Mouse (Mus musculus): ENCODE measurements around the gene Inpp5k. TPM values are rescaled to one million over a fixed set of nuclear protein-coding genes. Genes with fewer than 3 reads are reported as not detected.
A peak's percentile ranks its signal among the peaks of the same experiment; 100 is the strongest.

Gene Inpp5k
- total and polyA plus RNA-seq, 3 experiments = 31.2 to 41.9 (median 35.6) TPM

GRCm38 (mm10) chr11:75625820-75626219 is 5.0 kb upstream of the Inpp5k start:
- Histone ChIP-seq H3K9me3 (replicated peaks; ENCODE audit: low read length) (no peaks in the 10 kb centered on the region), H3K4me3 (replicated peaks in 1 of 3; ENCODE audit: low read depth in 2 of 3, low read length in 2 of 3, poor library complexity in 1 of 3) (no peak overlapping the region), H3K4me1 (ENCODE audit: control insufficient read depth in 1 of 2, insufficient read depth in 2 of 2) (peaks cover 11 to 56% of the 10 kb centered on the region in 2 experiments), H3K4me2 (ENCODE audit: insufficient read depth, low read depth, poor library complexity, severe bottlenecking) (no peak overlapping the region), H3K79me2 (replicated peaks; ENCODE audit: control insufficient read depth, extremely low read depth, insufficient read depth, poor library complexity, severe bottlenecking) (no peaks in the 10 kb centered on the region), H3K27ac (ENCODE audit: insufficient read depth, low read depth) (no peak overlapping the region), H3K36me3 (replicated peaks in 1 of 2; ENCODE audit: control insufficient read depth in 1 of 2, insufficient read depth in 1 of 2, low read length in 1 of 2) (peaks cover 39 to 61% of the 10 kb centered on the region in 2 experiments), H3K9ac (ENCODE audit: insufficient read depth, low read depth) (no peak overlapping the region), H3K27me3 (replicated peaks) (no peaks in the 10 kb centered on the region)
- no peak for DNase-seq (ENCODE audit: extremely low read depth)
- no peak for TF ChIP-seq BHLHE40 (IDR thresholded peaks at IDR 0.05; ENCODE audit: low read depth, low read length)
- no peak for TF ChIP-seq ZMIZ1 (IDR thresholded peaks at IDR 0.05; ENCODE audit: low read depth, low read length)
- no peak for TF ChIP-seq MAFK (IDR thresholded peaks at IDR 0.05; ENCODE audit: insufficient replicate concordance, low read length)
- TF ChIP-seq MAZ (IDR thresholded peaks at IDR 0.05; ENCODE audit: low read depth, low read length) = no peak
- no peak for TF ChIP-seq JUND (conservative IDR thresholded peaks at IDR 0.05; ENCODE audit: low read depth, low read length)
- in situ Hi-C loops (cut with MboI; ENCODE audit: low pct_ligation_motif_present, low pct_unique_long_range_greater_than_20kb, low sequenced_read_pairs) (no loop called here), dilution Hi-C loops (cut with MboI; ENCODE audit: extremely low pct_ligation_motif_present, extremely low pct_unique_long_range_greater_than_20kb, low sequenced_read_pairs) (no loop called here)

- no peaks in the 10 kb centered on the region for H3K9me3 ChIP-seq (replicated peaks; ENCODE audit: low read length)
- peaks cover 45 to 71% of the 10 kb centered on the region in 2 experiments for H3K36me3 ChIP-seq (replicated peaks in 1 of 2; ENCODE audit: control insufficient read depth in 1 of 2, insufficient read depth in 1 of 2, low read length in 1 of 2)
- H3K4me1 ChIP-seq (ENCODE audit: control insufficient read depth in 1 of 2, insufficient read depth in 2 of 2) = peaks cover 5 to 36% of the 10 kb centered on the region in 2 experiments; a peak in 3 of 4 replicates
- H3K4me2 ChIP-seq (ENCODE audit: insufficient read depth, low read depth, poor library complexity, severe bottlenecking) = peak overlapping the region; percentile 72
- peak overlapping the region; percentile 65 to 79 (median 68) for H3K4me3 ChIP-seq (replicated peaks in 1 of 3; ENCODE audit: low read depth in 2 of 3, low read length in 2 of 3, poor library complexity in 1 of 3)
- in situ Hi-C loops (cut with MboI; ENCODE audit: low pct_ligation_motif_present, low pct_unique_long_range_greater_than_20kb, low sequenced_read_pairs) (no loop called here), dilution Hi-C loops (cut with MboI; ENCODE audit: extremely low pct_ligation_motif_present, extremely low pct_unique_long_range_greater_than_20kb, low sequenced_read_pairs) (no loop called here)
- DNase-seq (ENCODE audit: extremely low read depth) = no peak
- H3K9ac ChIP-seq (ENCODE audit: insufficient read depth, low read depth) = peak overlapping the region; percentile 91
- H3K27ac ChIP-seq (ENCODE audit: insufficient read depth, low read depth) = peak overlapping the region; percentile 29; the same call in 1 of the 2 replicates
- TF ChIP-seq ZNF384 (IDR thresholded peaks at IDR 0.05; ENCODE audit: low read depth, low read length) (no peak), CHD1 (IDR thresholded peaks at IDR 0.05; ENCODE audit: low read depth, low read length) (peak; percentile 92), MAFK (IDR thresholded peaks at IDR 0.05; ENCODE audit: insufficient replicate concordance, low read length) (no peak)
- no peaks in the 10 kb centered on the region for H3K79me2 ChIP-seq (replicated peaks; ENCODE audit: control insufficient read depth, extremely low read depth, insufficient read depth, poor library complexity, severe bottlenecking)
- H3K27me3 ChIP-seq (replicated peaks) = no peaks in the 10 kb centered on the region
These were observed 690 bp upstream of the Inpp5k start for GRCm38 (mm10) chr11:75630098-75630497.

- H3K79me2 ChIP-seq (replicated peaks; ENCODE audit: control insufficient read depth, extremely low read depth, insufficient read depth, poor library complexity, severe bottlenecking) = no peaks in the 10 kb centered on the region
- peak overlapping the region; percentile 34 for H3K9ac ChIP-seq (ENCODE audit: insufficient read depth, low read depth)
- dilution Hi-C loops (cut with MboI; ENCODE audit: extremely low pct_ligation_motif_present, extremely low pct_unique_long_range_greater_than_20kb, low sequenced_read_pairs) (no loop called here), in situ Hi-C loops (cut with MboI; ENCODE audit: low pct_ligation_motif_present, low pct_unique_long_range_greater_than_20kb, low sequenced_read_pairs) (no loop called here)
- H3K4me3 ChIP-seq (replicated peaks in 1 of 3; ENCODE audit: low read depth in 2 of 3, low read length in 2 of 3, poor library complexity in 1 of 3) = peak overlapping the region; percentile 68 to 81 (median 79)
- peak; percentile 73 for TF ChIP-seq SMC3 (IDR thresholded peaks at IDR 0.05; ENCODE audit: low read depth, low read length)
- no peak for TF ChIP-seq NELFE (IDR thresholded peaks at IDR 0.05; ENCODE audit: low read depth, low read length)
- TF ChIP-seq HCFC1 (IDR thresholded peaks at IDR 0.05; ENCODE audit: low read depth, low read length) = peak; percentile 19; the same call in 1 of the 2 replicates
- TF ChIP-seq RAD21 (IDR thresholded peaks at IDR 0.05; ENCODE audit: low read depth, low read length) = peak; percentile 72
- no peak for TF ChIP-seq UBTF (IDR thresholded peaks at IDR 0.05; ENCODE audit: low read depth, low read length)
- peak; percentile 12 to 76; a peak in 2 of 4 replicates for TF ChIP-seq CTCF (conservative IDR thresholded peaks at IDR 0.05 in 1 of 2, IDR thresholded peaks at IDR 0.05 in 1 of 2; ENCODE audit: low read depth in 2 of 2, low read length in 2 of 2)
- peaks cover 38 to 69% of the 10 kb centered on the region in 2 experiments for H3K36me3 ChIP-seq (replicated peaks in 1 of 2; ENCODE audit: control insufficient read depth in 1 of 2, insufficient read depth in 1 of 2, low read length in 1 of 2)
- no peak overlapping the region for H3K27ac ChIP-seq (ENCODE audit: insufficient read depth, low read depth)
- peaks cover 9 to 47% of the 10 kb centered on the region in 2 experiments for H3K4me1 ChIP-seq (ENCODE audit: control insufficient read depth in 1 of 2, insufficient read depth in 2 of 2)
- no peaks in the 10 kb centered on the region for H3K9me3 ChIP-seq (replicated peaks; ENCODE audit: low read length)
- H3K27me3 ChIP-seq (replicated peaks) = no peaks in the 10 kb centered on the region
- DNase-seq (ENCODE audit: extremely low read depth) = peak; percentile 33
- peak overlapping the region; percentile 85 for H3K4me2 ChIP-seq (ENCODE audit: insufficient read depth, low read depth, poor library complexity, severe bottlenecking)
These were observed 905 bp downstream of the Inpp5k start for GRCm38 (mm10) chr11:75631561-75632225.

Data from CH12.LX (cell line).